Mouse (Mus musculus) lung, adult 2 months (tissue): ENCODE measurements around the gene Rnf166.

Experiments
- CTCF ChIP-seq: fragments of 200-500 bp; IDR thresholded peaks from 2 replicates; pipeline ENCODE4 v1.5.1; 2011; ENCODE audit warnings: mild to moderate bottlenecking, low read length, control low read depth; ENCODE audit not compliant: insufficient read depth
- POLR2A ChIP-seq: fragments of 200-500 bp; IDR thresholded peaks from 2 replicates; pipeline ENCODE4 v1.6.1; 2011; ENCODE audit warnings: low read depth, mild to moderate bottlenecking, control low read depth, low read length, borderline replicate concordance; ENCODE audit errors: extremely low read depth

DNA sequence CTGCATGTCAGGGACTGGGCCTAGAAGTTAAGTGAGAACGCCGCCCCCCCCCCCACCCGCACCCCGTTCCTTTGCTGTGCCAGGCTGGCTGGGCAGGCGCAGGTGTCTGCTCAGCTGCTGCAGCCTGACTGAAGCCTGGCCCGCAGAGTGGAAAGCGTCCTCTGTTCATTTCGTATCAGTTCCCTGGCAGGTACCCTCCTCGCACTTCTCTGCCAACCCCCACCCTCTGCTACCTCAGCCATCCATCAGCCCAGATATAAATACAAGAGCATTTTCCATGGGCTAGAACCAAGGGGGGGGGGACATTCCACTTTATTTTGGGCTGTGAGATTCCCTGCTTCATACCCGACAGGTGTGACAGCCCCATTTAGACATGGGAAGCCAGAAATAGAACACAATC lies 23.7 kb downstream of the Rnf166 start:
- TF ChIP-seq POLR2A (no peak), CTCF (no peak)
